Mouse (Mus musculus): ENCODE measurements around the gene Dlx6. TPM values are rescaled to one million over a fixed set of nuclear protein-coding genes. Genes with fewer than 3 reads are reported as not detected.
A peak's percentile ranks its signal among the peaks of the same experiment; 100 is the strongest.

The Dlx6 gene
- total RNA-seq, 4 experiments from 2014 or later, result not detected

- no peak for DNase-seq (ENCODE audit: low spot score)
These were observed 14.3 kb downstream of the Dlx6 start for GRCm38 (mm10) chr6:6877346-6877910.

GRCm38 (mm10) chr6:6877981-6878840 lies 15.1 kb downstream of the Dlx6 start:
- no peak for DNase-seq (ENCODE audit: low spot score)

- no peak for DNase-seq (ENCODE audit: low spot score)
These were observed 15.7 kb downstream of the Dlx6 start for GRCm38 (mm10) chr6:6878841-6879291.

- DNase-seq (ENCODE audit: low spot score), result no peak
These were observed 16.5 kb downstream of the Dlx6 start for GRCm38 (mm10) chr6:6879371-6880325.

- DNase-seq (ENCODE audit: low spot score), result no peak
These were observed 17.4 kb downstream of the Dlx6 start for GRCm38 (mm10) chr6:6880361-6881114.

- DNase-seq (ENCODE audit: low spot score), result no peak
These were observed 18.0 kb downstream of the Dlx6 start for GRCm38 (mm10) chr6:6881115-6881637.

GRCm38 (mm10) chr6:6881638-6882190 lies 18.6 kb downstream of the Dlx6 start, which contains the start of gene Dlx5:
Gene Dlx5, minus strand, starts transcription at chr6:6882085.
- no peak for DNase-seq (ENCODE audit: low spot score)

GRCm38 (mm10) chr6:6882266-6882797 lies 19.2 kb downstream of the Dlx6 start:
- no peak for DNase-seq (ENCODE audit: low spot score)

GRCm38 (mm10) chr6:6884897-6885296 lies 21.8 kb downstream of the Dlx6 start:
- no peak for DNase-seq (ENCODE audit: low spot score)

GRCm38 (mm10) chr6:6886225-6886624 lies 23.1 kb downstream of the Dlx6 start:
- no peak for DNase-seq (ENCODE audit: low spot score)

GRCm38 (mm10) chr6:6890047-6890446 lies 26.9 kb downstream of the Dlx6 start:
- no peak for DNase-seq (ENCODE audit: low spot score)

GRCm38 (mm10) chr6:6909586-6909985 lies 46.5 kb downstream of the Dlx6 start:
- DNase-seq (ENCODE audit: low spot score), result peak; percentile 87

GRCm38 (mm10) chr6:6914304-6914703 lies 51.2 kb downstream of the Dlx6 start:
- no peak for DNase-seq (ENCODE audit: low spot score)

GRCm38 (mm10) chr6:6914849-6915525 lies 51.9 kb downstream of the Dlx6 start:
- peak; percentile 49 for DNase-seq (ENCODE audit: low spot score)

GRCm38 (mm10) chr6:6915526-6915915 lies 52.4 kb downstream of the Dlx6 start:
- no peak for DNase-seq (ENCODE audit: low spot score)

GRCm38 (mm10) chr6:6917334-6917733 lies 54.2 kb downstream of the Dlx6 start:
- DNase-seq (ENCODE audit: low spot score), result no peak

All from heart, adult 8-10 months (tissue).